Mouse (Mus musculus) spleen, postnatal 36 days (tissue): ENCODE measurements around the gene Spata21.

Source experiments
- DNase-seq, 2 experiments: peaks; one replicate each; pipeline ENCODE4 v3.0.0; 2022; ENCODE audit warnings: low spot score in 2 of 2, mixed read lengths in 1 of 2

Gene Spata21

DNA sequence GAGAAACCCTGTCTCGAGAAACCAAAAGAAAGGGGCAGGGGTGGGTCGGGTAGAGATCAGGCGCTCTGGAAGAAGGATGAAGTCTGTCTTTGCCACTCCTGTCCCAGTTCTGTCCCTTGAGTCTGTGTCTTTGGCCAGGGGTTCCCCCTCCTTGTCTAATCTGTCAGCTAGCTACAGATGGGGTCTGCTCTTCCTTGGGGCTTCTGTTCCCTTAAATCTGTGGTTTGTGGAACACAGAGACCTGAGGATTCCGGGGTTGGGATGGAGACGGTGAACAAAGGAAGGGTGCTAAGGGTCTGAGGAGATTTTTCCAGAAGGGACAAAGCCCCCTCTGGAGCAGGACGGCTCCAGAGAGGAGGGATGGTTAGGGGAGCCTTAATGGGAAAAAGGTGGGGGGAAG, at the start of gene Spata21:
TSS of gene Spata21 (plus strand) at position 301 of the 400 bp plus-strand sequence.
- no peak for DNase-seq

DNA sequence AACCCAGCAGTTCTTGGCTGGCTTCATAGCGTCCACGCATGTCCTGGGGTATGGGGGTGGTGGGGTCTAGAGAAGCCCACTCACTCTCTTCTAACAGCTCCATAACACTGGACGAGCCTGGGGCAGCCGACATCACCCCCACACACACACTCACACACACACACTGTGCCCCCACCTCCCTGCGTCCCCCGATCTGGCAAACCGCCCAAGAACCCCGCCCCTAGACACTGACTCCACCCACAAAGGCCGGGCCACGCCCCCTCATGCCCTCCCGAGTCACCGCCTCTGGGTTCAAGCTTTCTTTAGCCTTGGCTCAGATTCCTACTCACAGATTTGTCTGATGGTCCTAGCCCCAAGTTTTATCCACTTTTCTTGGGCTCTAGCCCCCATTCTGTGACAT, 47.0 kb upstream of the Spata21 start:
- no peak for DNase-seq

DNA sequence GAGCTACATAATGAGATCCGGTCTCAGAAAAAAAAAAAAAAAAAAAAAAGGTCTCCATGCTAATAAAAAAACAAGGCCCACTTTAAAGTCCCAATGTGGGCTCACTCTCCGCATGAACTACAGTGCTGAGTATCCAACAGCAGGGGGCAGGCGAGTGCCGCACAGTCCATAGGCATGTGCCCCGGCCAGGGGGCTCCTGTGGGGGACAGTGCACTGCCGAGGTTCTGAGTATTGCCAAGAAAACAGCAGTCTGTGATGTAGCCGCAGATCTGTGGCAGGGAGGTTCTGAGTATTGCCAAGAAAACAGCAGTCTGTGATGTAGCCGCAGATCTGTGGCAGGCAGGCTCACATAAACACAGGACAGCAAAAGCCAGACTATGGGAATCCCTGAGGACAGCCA, 43.3 kb upstream of the Spata21 start:
- DNase-seq = peak in 1 of 2 experiments; percentile 37

DNA sequence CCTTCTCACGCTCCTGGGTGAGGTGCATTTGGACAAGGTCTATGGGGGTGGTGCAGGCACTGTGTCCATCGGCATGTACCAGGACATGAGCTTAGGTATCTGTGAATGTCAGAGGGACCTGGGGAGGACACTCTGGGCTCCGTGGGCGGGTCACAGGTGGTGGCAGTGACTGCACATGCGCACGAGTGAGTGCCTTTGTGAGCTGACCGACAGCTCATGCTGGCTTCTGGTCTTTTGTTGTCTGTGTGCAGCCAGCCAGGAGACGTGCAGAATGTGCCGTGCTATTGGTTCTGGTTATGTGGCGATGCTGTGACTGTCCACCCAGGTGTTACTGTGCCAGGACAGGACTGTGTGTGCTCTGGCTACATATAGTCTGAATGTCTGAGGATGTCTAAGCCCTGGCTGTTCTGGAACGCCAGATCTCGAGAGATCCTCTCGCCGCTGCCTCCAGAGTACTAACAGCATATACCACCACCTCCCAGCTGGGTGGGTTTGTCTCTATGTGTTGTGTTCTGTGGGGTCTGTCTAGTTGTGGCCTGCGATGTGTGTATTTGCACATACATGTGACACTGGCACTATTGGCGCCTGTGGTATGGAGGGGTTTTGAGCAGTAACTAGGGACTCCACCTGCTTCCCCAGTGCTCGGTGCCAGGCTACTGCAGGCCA, 39.2 kb upstream of the Spata21 start:
- no peak for DNase-seq

DNA sequence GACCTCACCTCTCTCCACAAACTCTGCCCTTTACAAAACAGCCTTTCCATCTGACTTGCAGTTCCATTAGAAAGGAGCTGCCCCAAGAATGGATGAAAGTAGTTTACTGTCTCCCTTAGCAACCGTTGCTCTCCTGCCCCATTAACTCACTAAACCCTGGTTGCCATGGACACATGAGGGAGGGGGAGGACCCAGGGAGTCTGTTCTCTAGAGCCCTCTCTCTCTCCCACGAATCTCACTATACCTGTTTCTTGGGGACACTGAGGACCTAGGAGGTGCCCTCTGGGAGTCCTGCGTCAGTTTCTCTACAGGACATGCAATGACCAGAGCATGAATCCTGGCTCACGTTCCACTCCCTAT, 38.7 kb upstream of the Spata21 start:
- no peak for DNase-seq

DNA sequence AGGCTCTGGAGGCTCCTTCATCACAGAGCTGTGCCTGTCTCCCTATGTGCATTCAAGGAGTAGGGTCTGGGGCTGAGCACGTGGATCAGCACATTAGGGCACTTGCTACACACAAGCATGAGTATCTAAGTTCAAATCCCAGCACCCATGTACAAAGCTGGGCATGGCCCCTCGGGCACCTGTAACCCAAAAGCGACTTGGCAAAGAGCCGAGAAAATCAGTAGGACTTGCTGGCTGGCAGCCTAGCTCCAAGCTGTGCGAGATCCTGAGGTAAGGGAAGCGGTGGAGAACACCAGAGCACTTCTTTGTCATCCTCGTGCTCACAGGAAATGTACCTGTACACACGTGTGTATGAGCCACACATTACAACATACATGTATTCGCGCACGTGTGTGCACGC, 35.7 kb upstream of the Spata21 start:
- DNase-seq = no peak

DNA sequence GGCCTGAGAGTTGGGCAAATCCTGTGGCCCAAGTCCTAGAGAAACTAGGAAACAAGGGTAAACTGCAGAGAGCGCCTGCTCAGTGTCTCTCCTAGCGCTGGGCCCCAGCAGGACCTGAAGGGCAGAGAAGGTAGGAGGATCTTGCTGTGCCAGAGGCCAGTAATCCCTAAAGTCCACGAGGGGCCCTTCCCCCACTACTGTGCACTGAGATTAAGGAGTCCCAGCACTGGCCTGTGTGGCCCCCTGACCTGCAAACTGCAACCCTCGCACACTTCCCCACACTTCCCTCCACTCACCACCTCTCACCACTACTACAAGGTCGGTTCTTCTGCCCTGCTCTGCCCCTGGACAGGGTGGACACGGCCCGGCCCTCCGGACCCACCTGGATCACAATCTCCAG, 35.0 kb upstream of the Spata21 start:
- DNase-seq = no peak

DNA sequence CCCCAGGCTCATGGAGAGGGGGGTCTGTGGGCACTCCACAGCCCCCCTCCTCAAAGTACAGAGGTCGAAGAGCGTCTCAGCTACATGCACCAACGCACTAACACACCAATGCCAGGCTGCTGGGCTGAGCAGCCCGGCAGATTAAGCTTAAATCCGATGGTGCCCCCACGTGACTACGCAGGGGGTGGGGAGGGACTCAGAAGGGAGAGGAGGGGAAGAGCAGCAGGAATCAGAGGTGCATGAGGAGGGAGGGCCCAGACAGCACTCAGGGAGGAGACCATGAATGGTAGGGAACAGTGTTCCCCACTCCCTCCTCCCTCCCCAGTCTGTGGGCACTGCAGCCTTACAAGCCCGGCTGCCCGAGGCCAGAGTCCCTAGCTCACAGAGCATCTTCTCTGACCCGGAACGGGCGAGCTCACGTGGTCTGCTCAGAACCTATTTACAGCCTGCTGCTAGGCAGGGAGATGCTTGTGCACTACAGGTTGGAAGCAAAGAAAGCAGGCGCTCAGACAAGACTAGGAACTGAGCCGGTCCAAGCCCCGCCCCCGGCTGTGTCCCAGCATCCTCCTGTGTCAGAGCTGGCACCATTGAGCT, 34.5 kb upstream of the Spata21 start:
- DNase-seq = no peak

DNA sequence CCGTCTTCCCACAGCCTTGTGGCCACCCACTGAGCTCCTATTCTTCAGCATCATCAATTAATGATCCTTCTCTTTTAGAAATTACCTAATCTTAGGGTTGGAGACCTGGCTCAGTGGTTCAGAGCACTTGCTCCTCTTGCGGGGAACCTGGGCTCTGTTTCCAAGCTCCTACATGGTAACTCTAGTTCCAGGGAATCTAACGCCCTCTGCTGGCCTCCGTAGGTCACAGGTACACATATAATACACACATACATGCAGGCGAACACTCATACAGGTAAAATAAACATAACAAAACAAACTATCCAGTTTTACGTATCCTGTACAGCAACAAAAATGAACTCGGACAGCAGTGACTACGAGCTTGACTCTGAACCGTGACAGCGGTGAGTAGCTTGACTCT, 31.2 kb upstream of the Spata21 start:
- DNase-seq = no peak

DNA sequence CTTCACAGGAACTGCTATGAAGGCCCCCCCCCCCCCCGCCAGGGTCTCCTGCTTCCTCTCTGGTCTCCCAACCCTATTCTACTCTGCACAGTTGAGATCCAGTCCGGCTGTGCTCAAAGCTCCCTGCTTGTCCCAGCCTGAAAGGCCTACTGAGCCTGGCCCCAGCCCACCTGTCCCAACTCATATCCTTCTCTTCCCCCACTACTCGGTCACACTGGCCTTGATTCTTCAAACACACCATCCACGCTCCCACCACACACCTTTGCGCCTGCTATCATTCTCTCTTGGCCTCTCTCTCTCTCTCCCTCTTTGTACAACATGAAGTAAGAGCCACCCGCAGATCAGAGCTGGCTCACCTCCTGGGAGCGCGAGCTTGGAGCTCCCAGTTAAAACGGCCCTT, 29.3 kb upstream of the Spata21 start:
- no peak for DNase-seq

DNA sequence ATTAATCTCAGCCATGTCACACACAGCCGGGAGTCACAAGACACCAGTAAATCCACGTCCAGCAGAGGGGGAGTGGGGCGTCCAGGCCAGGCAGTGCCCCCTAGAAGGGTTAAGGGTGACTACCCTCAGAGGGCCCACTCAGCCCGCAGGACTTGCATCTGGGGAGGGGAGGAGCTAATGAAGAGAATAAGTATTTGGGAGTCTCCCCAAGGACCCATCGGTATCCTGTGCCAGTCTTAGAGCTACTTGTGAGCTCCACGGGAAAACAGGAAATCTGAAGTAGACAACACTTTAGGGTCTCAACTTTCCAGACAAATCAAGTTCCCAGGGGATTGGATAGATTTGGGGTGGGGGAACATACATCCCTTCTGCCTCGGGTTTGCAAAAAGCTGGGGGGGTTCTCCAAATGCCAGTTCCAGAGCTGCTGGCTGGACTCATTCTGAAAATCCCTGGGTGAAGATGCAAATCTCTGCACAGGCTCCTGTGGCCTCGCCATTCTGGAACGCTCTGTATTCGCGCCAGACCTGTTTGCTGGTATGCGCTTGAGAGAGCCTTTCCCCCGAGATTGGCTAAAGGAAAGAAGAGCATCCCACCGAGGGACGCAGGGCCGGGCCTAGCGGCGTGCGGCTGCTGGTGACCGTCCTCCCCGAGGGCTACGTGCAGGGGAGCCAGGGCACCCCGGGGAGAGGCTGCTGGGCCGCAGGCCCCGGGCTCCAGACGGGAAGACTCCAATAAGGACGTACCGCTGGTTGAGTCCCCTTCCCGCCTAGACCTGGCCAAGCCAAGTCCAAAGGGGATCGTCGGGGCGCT, 28.3 kb upstream of the Spata21 start:
- DNase-seq = no peak

DNA sequence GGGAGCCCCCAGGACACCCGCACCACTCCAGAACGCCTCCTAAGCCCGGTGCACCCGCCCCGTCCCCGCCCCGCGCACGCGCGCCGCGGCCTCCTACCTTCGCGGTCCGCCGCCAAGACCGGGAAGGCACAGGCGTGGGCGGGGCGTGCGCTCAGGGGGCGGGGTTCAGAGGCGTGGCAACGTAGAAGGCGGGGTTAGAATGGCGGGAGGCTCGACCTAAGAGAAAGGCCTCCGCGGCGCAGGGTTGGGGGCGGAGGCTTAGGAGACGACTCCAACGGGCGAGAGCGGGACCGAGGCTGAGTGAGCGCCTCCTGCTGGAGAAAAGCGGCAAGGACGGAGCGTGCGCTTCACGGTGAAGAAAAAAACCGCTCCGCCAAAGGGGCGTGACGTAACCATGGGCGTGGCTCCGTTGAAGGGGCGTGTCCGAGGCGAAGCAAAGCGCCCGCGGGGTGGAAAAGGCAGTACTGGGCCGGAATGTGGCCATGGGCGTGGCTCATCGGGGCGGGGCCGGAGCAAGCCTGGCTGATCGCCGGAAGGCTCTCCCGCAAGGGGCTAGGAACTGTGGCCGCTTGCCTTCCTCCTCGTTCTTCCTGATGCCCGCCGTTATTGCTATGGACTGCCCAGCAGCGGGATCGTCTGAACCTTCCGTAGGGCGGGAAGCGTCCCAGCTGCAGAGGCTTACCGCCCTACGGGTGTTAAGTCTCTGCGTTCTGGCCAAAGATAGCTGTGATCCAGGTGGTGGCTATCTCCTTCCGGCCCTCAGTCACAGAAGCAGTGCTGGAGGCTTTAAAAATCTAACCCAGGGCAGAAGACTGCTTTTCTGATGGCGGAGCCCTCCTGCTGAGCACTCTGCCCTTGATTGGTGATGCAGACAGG, 27.5 kb upstream of the Spata21 start, which contains the start of gene Crocc:
TSS of gene Crocc (minus strand) at position 125 of the 876 bp plus-strand sequence.
- peak; percentile 98 for DNase-seq

DNA sequence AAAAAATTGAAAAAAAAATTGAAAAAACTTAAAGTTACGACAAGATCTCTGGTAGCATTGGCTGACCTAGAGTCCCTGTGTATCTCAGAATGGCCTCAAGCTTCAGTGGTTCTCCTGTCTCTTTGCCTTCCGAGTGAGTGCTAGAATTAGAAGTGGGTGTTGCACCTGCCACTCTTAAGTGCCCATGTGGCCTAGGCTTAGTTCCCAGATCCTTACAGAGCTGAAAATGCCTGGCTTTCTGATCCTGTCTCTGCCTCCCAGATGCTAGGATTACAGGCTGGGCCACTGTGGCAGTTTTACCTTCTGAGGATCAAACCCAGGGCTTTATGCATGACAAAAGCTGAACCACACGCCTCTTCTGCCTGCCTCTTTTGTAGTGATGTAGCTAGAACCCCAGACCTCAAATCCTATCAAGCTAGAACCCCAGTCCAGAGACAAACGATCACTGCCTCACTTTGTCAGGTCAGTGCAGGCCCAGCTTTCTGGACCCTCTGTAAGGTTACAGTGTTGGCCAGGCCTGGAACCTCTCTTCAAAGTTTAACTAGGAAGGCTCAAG, 24.0 kb upstream of the Spata21 start:
- DNase-seq = no peak

DNA sequence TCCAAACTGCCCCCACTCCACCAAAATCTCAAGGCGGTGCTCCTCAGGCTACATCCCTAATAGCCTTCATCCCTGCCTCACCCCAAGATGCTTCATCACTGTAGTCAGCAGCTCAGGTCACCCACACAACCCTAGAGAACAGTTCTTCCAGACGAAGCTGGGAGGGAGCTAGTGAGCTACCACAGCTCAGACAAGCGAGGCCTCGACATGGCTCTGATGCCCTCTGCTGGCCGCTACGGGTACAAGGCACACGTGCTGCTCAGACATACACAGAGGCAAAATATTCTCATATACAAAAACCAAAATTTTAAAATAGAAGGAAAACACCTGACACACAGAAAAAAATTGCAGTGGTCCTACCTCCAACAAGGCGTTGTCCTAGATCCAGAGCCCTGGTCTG, 23.0 kb upstream of the Spata21 start:
- DNase-seq = peak; percentile 80 to 84

DNA sequence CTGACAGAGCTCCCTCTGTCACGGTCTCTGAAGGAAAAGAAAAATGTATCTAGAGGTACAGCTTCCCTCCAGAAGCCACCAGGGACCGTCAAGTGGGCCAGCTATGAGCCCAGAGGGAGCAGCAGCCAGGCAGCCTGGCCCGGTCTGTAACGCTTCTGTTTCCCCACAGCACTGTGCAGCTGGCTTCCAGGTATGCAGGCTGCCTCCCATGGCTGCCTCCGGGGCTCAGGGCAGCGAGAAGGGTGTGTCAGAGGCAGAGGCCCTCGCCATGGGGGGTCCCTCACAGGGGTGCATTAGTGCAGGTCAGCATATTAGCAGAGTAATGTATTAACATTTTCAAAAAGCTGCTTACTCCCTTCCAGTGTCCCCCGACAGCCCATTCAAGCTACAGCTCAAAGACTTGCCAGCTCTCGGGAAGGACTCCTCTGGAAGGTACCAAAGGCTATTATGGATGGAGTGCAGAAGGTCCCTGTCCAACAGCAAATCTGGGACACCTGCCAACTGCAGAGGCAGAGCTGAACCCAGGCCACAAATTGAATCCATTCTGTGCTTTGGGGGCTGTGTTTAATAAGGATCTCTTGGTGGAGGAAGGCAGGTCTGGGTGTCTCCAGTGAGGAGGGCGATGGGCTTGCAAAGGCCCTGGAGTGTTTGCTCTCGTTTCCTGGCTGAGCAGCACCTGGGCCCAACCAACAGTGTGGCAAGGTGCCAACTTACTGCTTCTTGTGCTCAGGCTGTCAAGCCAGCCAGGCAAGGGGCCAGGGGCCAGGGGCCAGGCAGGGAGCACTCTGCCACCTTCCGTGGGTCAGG, 21.2 kb upstream of the Spata21 start:
- no peak for DNase-seq

DNA sequence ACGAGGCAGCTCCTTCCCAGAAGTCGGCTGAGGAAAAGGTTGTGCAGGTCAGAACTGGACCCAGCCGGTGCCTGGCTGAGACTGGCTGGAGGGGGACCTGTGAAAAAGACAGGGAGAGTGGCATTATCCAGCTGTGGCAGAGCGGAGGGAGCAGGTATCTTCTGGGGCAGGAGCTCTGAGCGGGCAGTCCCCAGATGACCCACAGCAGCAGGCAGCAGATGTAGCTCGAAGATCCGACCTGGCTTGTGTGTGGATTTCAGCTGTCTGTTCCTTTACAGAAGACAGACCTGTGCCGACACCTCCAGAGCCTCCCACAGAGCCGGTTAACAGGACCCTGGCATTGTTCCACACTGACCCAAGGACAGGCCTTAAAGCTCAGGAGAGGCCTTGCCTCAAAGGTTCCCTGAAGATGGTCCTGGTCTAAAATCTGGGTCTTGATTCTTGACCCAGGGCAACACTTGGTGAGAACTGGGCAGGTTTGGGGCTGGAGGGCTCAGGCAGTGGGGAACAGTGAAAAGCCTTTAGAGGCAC, 20.6 kb upstream of the Spata21 start:
- no peak for DNase-seq

DNA sequence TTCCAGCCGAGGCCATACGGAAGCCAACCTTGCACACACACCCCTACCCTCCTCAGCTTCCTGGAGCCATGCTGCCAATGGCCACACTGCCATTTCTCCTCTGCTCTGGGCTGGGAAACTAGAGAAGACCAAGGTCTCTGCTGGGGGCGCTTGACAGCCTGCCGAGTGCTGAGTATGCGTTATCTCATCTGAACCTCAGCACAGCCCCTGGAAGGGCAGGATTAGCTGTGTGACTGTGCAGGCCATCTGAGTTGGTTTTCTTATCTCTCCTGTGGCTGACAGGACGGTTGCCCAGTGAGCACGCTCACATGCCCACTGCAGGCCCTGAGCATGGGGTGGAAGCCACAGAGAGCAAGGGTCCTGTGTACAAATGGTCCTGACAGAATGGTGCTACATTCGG, 19.5 kb upstream of the Spata21 start:
- peak in 1 of 2 experiments; percentile 16 for DNase-seq

DNA sequence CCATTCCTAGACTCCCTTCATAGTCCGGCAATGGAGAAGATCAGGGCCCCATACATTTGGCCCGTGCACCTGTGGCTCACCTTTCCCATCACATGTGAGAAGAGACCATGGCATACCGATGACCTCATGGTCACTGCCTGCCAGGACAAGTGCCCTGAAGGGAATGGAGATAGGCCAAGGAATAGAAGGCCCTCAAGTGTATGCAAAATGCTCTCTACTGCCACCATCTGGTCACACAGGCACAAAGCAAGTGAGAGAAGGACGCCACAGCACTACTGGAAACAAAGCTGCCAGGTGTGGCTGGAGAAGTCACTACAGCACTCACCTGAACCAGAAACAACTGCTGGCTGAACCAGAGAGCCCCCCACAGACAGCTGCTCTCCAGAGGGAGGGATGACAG, 18.4 kb upstream of the Spata21 start:
- DNase-seq = peak; percentile 28 to 48

DNA sequence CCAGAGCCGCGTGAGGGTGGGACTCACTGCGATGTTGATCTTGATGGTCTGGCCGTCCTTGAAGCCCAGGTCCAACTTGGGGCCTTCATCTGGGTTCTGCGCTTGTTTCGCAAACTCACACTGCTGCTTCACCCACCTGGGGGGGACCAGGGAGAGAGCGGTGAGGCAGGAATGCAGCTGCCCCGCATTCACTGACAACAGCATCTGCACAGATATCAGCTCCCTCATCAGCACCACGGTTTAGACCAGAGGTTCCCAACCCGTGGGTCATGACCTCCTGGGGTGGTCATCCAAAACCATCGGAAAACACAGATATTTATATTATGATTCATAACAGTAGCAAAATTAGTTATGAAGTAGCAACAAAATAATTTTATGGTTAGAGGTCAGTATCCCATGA, 15.6 kb upstream of the Spata21 start:
- DNase-seq = no peak

DNA sequence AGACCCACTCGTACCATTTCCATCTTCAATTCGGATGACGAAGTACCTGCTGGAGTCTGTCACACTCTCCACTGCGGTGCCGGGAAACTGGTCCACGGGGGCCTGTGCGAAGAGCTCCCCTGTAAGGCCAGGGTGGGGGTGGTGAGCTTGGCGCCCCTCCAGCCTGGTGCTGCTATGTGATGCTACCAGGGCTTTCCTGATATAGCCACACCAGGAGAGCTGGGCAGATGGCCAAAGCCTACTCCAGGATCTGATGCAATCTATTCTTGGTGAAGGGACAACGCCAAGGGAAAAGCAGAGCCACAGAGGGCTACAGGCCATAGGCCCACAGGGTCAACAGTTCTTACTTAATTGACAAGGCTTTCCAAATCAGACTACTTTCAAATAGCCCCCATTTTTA, 14.5 kb upstream of the Spata21 start:
- DNase-seq = no peak

DNA sequence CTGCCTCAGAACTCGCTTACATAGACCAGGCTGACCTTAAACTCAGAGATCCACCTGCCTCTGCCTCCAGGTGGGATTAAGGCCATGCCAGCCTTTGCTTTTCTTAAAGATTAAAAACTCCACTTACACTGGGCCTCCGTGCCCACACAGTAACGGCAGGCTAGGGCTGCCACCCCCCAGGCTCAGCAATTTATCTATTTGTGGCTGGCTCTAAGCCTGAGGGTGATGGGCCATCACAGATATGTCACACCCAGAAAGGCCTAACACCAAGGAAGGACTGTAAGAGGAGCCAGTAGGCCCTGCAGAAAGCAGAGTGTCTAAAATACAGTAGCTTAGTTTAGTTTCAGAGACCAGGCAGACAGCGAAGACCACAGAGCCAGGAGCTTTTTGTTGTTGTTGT, 14.0 kb upstream of the Spata21 start:
- DNase-seq = no peak
